Mouse (Mus musculus) embryonic fibroblast, embryonic 13.5 days (primary cell): ENCODE results near the gene Gipc1.

Source experiments
- CTCF ChIP-seq: IDR thresholded peaks from 2 replicates; pipeline ENCODE4 v1.5.1; 2011; ENCODE audit warnings: mild to moderate bottlenecking, control low read depth, low read length, moderate library complexity, borderline replicate concordance; ENCODE audit not compliant: insufficient read depth
- POLR2A ChIP-seq: IDR thresholded peaks from 2 replicates; pipeline ENCODE4 v1.6.1; 2011; ENCODE audit warnings: low read depth, mild to moderate bottlenecking, control low read depth, low read length, moderate library complexity

- no peak for TF ChIP-seq POLR2A
- no peak for TF ChIP-seq CTCF
These were observed 15.0 kb downstream of the Gipc1 start for GRCm38 (mm10) chr8:83667526-83667925.
